Mouse (Mus musculus) erythroblast, adult 5-6 weeks (primary cell): Measurements from ENCODE around the gene Samd13. TPM values are rescaled to one million over a fixed set of nuclear protein-coding genes. Genes with fewer than 3 reads are reported as not detected.

Experiments used
- ATAC-seq: replicated peaks from 2 replicates; pipeline ENCODE4 v1.8.0; 2016; ENCODE audit warnings: moderate number of reproducible peaks, mild to moderate bottlenecking, moderate TSS enrichment, inconsistent platforms; ENCODE audit not compliant: poor library complexity, low FRiP score, severe bottlenecking
- total RNA-seq, 2 experiments: library from RNA; stranded (forward) in 1 of 2; stranded (reverse) in 1 of 2; fragments of 150-400 nt in 1 of 2; fragments of 200-764, 138-1000 nt in 1 of 2; gene quantifications; 2 replicates each; pipeline versions ENCODE4 v1.2.3 to v1.2.4; 2015 to 2017; ENCODE audit warnings: low replicate concordance in 2 of 2

The Samd13 gene
- total RNA-seq, 2 experiments from 2014 or later: 0.60 TPM; not detected in 1

DNA sequence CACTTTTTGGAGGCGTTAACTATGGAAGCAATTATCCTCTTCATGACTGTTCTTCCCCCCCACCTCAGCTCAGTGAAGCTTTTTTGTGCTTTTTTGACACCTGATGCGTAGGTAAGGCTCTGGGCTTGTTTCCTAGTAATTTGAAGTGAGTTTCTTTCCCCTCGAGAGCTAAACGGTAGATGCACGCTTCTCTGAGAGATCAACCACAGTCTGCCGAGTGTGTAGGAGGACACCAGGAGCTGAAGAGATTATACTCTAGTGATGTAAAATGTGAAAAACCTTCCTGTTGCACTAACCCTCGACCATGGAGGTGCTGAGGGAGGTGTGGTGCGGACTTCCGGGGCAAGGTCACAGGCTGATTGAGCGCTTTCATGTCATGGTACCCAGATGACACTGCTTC lies 65.3 kb downstream of the Samd13 start:
- ATAC-seq: no peak

DNA sequence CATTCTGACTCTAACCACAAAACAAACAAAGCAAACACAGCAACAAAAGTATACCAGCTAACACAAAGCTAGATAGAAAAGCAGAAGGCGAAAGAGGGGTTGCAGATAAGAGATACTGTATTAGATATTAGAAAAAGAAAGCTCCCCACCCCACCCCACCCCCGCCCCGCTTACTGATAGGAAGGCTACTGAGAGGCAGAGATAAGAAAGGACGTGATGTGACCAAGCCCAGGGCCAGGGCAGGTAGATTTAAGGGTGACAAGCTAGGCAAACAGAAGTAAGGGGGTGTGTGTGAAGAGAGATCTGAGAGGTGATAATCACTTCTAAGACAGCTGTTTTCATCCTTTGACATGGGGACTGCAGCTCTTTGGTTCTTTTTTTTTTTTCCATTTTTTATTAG lies 67.0 kb downstream of the Samd13 start:
- no peak for ATAC-seq

DNA sequence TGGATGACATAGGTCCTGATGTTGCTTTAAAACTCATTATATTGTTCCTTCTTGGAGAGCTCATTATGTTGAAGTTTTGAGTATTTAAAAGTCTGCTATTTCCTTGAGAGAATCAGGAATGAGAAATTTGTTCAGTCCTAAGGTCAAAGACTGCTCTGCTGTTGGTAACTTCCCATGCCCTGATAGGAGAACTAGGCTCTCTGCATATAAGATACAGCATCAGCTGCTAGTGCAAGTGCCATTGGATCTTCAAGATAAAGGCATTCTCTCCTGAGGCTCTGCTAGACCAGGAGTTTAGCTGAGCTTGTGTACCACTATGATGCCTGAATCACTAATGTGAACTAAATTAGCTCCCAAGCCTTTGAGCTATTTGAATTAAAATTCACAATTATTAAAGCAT lies 67.4 kb downstream of the Samd13 start:
- no peak for ATAC-seq

DNA sequence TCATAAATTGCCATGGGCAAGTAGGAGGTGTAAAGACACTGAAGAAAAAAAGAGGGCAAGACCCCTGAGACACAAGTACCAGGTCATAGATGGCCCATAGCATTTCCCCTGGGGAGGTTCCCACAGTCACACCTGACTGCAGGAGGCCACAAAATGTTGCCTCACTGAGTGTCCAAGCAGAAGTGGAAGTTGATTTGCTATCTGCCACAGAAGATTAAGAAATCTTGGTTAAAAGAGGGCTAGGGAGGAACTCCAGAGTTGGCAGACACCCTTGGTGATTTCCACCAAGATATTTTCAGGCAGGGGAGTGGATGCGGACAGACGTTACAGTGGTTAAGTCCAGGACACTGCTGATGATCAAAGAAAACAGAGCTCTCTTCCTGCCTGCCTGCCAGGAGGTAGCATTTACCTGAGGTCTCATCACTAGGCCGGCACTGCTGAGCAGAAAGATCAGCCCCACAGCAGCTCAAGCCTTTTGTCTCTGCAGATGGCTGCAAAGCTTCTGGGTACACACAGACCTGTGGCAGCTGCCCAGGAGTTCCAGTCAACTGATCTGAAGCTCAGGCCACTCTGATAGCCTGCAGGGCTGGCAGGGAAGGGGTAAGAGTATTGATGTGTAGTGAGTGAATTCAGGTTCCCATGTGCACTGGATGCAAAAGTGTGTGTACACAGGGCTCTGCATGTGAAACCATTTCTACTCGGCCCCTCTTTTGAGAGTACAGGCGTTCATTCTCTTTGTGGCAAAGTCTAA lies 68.7 kb downstream of the Samd13 start:
- ATAC-seq: no peak

DNA sequence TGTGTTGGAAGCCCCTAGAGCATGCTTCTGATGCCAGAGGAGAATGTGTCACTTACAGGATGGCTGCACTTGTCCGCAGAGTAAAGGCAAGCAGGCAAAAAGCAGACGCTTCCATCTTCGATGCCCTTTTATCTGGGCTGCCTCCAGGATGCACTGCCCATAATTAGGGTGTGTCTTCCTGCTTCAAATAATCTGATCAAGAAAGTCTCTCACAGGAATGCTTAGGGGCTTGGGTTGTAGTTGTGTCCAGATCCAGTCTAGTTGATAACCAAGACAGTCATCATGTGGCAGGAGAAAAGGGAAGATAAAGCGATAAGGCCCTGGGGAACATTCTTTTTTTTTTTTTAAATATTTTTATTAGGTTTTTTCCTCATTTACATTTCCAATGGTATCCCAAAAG lies 69.9 kb downstream of the Samd13 start, which contains the start of gene Dnase2b:
Gene Dnase2b, minus strand, starts transcription at position 101 of the 400 bp plus-strand sequence.
- ATAC-seq: no peak

DNA sequence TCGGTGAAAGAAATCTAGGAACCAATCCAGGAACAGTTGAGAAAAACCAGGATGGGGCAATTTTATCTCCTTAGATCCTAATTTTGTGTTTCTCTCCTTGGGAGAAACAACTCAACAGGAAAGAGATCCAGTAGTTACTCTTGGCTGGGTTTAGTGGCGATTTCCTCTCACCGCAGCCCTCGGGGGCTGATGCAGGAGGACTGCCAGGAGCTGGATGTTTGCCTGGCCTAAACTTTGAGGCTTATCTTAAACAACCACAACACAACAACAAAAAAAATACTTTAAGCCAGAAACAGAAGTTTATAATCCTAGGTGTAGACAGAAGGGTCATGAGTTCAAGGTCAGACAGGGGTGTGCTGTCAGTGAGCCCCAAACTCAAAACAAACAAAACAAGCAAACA lies 73.6 kb downstream of the Samd13 start:
- ATAC-seq: no peak

DNA sequence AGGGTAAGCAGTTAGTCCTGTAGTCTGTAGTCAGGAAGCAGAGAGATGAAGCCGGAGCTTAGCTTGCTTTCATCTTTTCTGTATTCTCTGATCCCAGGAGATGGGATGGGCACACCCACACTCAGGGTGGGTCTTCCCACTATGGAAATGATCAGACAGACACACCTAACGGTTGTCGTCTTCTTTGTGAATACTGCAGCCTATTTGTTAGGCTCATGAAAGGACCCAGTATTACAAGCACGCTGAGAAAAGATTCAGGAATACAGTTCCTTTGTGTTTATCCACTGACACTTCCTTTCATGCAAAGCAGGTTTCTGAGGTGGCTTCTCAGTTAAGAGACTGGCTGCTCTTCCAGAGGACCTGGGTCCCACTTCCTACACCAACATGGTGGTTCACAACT lies 74.1 kb downstream of the Samd13 start:
- no peak for ATAC-seq

DNA sequence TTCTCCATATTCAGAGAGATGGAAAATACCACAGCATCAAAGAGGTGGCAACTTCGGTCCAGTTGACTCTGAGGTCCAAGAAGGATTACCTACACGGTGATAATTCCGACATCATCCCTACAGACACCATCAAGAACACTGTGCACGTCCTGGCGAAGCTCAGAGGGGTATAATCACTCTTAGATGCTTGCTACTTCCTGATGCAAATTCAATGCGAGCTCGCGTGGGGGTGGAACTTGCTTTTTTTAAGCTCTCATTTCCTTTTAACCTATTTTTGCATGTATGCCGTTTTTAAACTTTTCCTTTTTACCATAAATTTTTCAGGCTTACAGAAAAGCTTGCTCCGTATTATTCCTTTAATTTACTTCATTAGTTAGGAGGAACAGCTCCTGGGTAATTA lies 75.1 kb downstream of the Samd13 start:
- no peak for ATAC-seq

DNA sequence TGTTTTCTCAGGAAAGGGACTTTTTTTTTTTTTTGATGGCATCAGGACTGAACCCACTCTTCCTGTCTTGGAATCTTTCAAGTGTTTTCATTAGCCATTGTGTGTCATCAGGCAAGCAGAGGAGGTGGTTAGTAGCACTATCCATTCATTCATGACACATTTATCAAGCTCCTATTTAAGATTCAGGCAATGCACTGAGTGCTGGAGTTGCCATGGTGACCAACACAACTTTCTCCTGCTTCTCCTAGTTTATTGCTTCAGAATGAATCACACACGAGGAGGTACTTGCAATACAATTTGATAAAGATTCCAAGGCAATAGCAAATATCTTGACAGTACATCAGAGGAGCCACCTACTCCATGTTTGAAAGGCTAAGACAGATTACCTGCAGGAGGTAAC lies 78.0 kb downstream of the Samd13 start:
- ATAC-seq: no peak

DNA sequence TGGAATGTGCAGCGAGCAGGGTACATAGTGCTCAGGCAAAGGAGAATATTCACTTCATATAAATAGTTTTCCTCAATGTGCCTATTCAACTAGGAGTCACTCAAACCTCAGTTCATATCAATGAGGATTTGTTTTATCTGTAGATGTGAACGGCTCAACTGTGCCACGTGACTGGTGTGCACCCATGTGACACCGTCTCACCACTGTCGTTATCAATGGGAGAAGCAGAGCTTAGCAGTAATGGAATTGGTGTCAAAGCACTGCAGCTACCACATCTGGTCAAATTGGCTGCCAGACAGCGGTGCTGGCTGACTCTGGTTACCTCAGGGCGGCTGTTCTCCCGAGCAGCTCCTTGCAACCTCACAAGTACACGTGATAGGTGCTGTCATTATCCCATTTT lies 80.7 kb downstream of the Samd13 start:
- ATAC-seq: no peak

DNA sequence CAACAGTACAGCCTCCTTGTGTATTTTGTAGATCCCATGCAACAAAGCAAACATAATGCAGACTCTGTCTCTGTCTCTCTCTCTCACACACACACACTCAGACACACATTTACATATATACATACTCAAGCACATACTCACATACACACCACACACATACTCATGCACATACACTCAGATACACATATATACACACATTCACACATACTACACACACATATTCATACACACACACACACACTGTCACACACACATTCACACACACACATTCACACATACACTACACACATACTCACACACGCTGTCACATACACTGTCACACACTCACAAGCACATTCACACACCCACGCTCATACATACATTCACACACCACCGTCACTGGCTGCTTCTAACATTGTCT lies 82.9 kb downstream of the Samd13 start:
- no peak for ATAC-seq

DNA sequence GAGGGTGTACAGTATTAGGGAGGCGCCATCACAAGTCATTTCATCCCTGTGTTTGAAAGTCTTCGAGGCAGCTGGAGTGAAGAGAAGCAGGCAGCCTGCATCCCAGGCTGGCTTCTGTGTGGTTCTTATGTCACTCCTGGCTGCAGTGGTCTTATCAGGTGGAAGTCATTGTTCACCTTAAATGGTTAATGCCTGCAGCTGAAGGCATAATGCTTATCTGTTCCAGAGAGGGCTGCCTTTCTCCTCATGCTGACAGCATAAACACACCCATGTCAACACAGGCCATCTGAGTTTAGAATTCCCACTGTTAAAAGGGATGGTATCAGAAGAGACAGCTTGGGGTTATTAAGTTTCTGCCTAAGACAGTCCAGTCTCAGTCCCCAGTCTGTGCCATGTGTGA lies 84.2 kb downstream of the Samd13 start:
- no peak for ATAC-seq

DNA sequence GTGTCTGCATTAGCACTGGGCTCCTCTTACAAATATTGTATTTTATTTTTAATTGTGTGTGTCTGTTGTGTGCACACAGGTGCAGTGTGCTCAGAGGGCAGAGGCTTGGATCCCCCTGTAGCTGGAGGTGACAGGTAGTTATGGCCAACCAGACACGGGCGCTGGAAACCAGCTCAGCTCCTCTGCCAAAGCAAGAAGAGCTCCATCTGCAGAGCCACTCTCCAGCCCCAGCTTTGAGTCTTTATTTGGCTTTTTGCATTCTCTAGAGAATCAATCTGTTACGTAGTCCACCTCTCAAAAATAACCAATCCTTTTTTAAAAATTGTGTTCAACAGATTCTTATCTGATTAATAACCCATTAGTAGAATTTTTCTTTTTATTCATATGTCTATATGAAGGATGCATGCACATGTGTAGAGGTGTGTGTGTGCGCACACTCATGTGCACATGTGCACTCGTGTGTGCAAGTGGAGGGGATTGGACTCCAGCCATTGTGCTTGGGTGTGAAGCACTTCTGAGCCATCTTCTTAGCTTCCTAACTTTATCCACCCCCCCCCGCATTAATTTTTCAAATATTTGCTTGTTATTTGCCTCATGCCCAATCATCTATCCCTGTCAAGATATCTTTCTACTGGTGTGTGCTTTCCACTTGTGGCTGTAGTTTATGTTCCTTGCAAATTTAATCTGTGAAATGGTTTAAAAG lies 86.0 kb downstream of the Samd13 start:
- no peak for ATAC-seq

DNA sequence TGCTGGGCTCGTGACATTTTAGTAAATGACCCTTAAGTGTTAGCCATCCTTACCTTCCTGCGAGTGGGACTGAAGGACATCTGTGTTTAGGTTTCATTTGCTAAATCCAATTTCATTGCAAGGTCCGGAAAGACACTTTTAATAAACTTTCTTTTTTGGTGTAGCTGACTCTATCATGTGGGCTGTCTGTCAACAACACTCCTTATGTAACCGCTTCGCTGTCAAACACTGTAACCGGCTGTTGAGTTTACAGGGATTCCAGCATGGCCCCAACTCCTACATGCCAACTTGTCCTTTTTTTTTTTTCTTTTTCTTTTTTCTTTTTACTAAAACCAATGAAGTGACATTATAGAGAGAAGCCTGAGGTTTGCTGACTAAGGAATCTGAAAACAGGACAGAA lies 87.0 kb downstream of the Samd13 start:
- ATAC-seq: no peak

DNA sequence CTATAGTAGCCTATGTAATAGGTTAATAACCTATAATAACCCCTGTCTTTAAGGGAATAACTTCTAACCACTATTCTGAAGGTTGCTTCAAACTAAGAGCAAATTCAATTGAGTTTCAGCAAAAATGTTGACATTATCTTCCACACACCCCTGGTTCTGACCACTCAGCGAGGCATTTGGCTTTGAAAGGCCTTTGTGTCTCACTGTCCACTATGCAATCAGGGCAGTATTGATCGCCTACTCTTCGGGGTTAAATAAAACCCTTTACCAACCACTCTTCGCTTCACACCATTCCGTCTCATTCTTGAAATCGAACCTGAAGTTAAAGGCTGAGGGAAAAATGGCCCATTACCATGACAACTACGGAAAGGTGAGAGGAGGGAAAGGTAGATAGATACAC lies 88.5 kb downstream of the Samd13 start:
- no peak for ATAC-seq

DNA sequence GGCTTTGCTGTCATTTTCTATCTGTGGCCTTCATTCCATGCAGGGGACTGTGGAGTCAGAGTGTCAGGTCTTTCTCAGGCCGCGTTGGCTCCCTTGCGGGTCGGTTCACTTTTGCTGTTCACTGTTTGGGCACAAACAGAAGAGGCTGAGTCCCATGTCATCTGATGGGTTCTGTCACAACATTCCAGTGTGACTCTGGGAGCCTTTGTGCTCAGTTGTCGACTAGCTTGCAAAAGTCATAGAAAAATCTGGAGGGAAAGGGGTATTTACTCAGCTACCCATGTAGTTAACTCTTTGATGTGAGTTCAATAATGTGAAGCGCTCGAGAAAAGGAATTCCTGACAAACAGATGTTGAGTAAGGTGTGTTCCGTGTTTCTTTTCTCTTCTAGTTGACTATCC lies 89.0 kb downstream of the Samd13 start:
- no peak for ATAC-seq

DNA sequence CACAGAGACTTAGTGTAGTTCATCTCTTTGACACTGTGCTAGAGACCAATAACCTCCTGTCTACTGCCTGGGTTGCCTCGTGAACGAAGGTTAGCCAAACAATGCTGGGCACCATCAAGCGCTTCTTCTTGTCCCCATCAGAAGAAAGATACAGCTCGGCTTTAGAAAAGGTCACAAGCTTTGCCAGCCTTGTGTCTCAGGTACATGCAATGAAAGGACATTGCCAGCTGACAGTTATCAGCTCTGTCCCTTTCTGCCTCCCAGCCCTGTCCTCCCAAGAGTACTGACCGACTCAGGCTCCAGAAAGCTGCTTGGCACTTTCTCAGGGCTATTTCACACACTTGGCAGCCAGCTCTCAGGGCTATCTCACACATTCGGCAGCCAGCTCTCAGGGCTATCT lies 90.0 kb downstream of the Samd13 start:
- no peak for ATAC-seq

Other genes starting within 250 kb of the Samd13 start
- 6.5 and 9.6 TPM in 2 replicates for gene Ctbs, start 235.8 kb downstream of the Samd13 start, total RNA-seq (2015; ENCODE audit: low replicate concordance)
- 2.9 and 4.6 TPM in 2 replicates for gene Ctbs, start 235.8 kb downstream of the Samd13 start, total RNA-seq (2017; ENCODE audit: low replicate concordance)
- 1.3 and 14.4 TPM in 2 replicates for gene Spata1, start 185.8 kb downstream of the Samd13 start, total RNA-seq (2015; ENCODE audit: low replicate concordance)
- gene Spata1, start 185.8 kb downstream of the Samd13 start, total RNA-seq (2017; ENCODE audit: low replicate concordance): 0.26 and 2.2 TPM in 2 replicates
- gene Gng5, start 185.8 kb downstream of the Samd13 start, total RNA-seq (2015; ENCODE audit: low replicate concordance): 98.0 and 101 TPM in 2 replicates
- 56.7 and 69.8 TPM in 2 replicates for gene Gng5, start 185.8 kb downstream of the Samd13 start, total RNA-seq (2017; ENCODE audit: low replicate concordance)
- 18.4 and 34.9 TPM in 2 replicates for gene Rpf1, start 164.2 kb downstream of the Samd13 start, total RNA-seq (2015; ENCODE audit: low replicate concordance)
- gene Rpf1, start 164.2 kb downstream of the Samd13 start, total RNA-seq (2017; ENCODE audit: low replicate concordance): 46.6 and 47.1 TPM in 2 replicates
- not detected in 2 replicates for gene Uox, start 115.2 kb downstream of the Samd13 start, total RNA-seq (2015; ENCODE audit: low replicate concordance)
- 0.14 TPM in 1 of 2 replicates, not detected in the other for gene Uox, start 115.2 kb downstream of the Samd13 start, total RNA-seq (2017; ENCODE audit: low replicate concordance)
- not detected in 2 replicates for gene Dnase2b, start 70.0 kb downstream of the Samd13 start, total RNA-seq (2015; ENCODE audit: low replicate concordance)
- not detected in 2 replicates for gene Dnase2b, start 70.0 kb downstream of the Samd13 start, total RNA-seq (2017; ENCODE audit: low replicate concordance)
- not detected in 2 replicates for gene 4930503B20Rik, start 34.3 kb downstream of the Samd13 start, total RNA-seq (2015; ENCODE audit: low replicate concordance)
- gene 4930503B20Rik, start 34.3 kb downstream of the Samd13 start, total RNA-seq (2017; ENCODE audit: low replicate concordance): not detected in 2 replicates
- 12.7 and 15.0 TPM in 2 replicates for gene Prkacb, start 127.4 kb upstream of the Samd13 start, total RNA-seq (2015; ENCODE audit: low replicate concordance)
- 11.0 and 12.8 TPM in 2 replicates for gene Prkacb, start 127.4 kb upstream of the Samd13 start, total RNA-seq (2017; ENCODE audit: low replicate concordance)
- not detected in 2 replicates for gene Ttll7, start 166.8 kb upstream of the Samd13 start, total RNA-seq (2015; ENCODE audit: low replicate concordance)
- not detected in 2 replicates for gene Ttll7, start 166.8 kb upstream of the Samd13 start, total RNA-seq (2017; ENCODE audit: low replicate concordance)